Mouse (Mus musculus) gastrocnemius, postnatal 4 days (tissue): ENCODE results near the gene Cd2bp2. TPM values are rescaled to one million over a fixed set of nuclear protein-coding genes. Genes with fewer than 3 reads are reported as not detected.
"Not testable (repeated sequence)": the region's sequence is repeated elsewhere in the genome, so short reads cannot be mapped to it uniquely, and the experiment has no call there.

Source experiments
- DNase-seq, 2 experiments: peaks; one replicate each; pipeline ENCODE4 v3.0.0; 2021 to 2022; ENCODE audit warnings: low spot score in 2 of 2, mixed read lengths in 2 of 2
- total RNA-seq, 2 experiments: library from RNA; stranded (reverse); gene quantifications; 2 replicates each; pipeline ENCODE4 v1.2.3; 2021

Cd2bp2 gene
- total RNA-seq, 2 experiments from 2014 or later: 47.4 to 55.9 TPM

DNA sequence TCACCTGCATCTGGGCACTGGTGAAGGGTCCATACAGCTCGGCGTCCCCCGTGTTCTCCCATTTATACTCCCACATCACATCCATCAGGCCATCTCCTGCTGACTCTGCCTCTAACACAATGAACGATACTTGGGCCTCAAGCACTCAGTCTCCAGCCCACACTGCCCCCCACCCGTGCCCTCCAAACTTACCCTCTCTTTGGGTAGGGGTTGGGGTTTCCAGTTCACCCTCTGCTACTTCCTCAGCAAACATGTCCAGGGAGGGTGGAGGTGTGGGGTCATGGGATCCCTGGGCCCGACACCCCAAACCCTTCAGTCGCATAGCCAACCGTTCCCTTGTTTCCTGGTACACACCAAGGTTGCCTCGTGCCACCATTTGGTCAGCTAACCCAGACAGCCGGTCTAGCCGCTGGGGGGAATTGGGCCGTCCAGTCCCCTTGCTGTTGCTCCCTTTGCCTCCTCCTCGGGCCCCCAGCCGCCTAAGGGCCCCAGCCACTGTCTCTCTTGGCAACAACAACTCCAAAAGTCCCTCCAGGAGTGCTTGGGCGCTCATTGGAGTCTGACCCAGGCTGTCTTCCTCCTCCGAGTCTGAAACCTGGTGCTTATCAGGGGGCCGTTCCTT, 1.7 kb downstream of the Cd2bp2 start:
- DNase-seq: no peak

DNA sequence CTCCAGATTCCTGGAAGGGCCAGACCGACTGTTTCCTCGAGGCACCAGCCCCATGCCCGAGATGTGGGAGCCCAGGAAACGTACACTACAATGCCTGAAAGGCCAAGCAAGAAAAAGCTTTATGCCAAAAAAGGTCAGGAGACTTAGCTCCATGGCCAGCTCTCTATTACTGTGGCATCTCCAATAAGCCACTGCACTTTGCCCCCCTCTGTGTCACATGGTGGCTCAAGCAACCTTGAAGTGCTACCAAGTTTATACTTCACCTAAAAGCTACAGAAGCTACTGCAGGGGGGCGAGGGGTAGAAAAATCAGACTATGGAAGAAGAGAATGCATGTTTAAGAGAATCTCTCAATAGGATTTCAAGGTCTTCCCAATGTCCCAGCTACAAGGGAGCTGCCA, 2.9 kb downstream of the Cd2bp2 start:
- no peak for DNase-seq

DNA sequence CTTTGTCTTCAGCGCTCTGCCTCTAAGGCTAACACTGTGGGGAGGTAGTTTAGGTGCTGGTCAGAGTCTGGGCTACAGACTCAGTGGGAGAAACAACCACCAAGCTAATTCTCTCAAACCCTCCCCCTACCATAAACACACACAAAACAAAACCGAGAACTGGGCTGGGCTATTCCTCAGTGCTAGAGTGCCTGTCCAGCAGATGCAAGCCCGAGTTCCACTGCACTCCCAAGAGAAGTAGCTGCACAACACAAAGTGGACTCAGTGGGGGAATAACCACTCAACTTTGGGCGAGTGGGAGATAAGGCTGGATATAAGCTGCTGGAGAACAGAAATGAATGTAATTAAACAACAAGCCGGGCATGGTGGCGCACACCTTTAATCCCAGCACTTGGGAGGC, 5.2 kb downstream of the Cd2bp2 start:
- no peak for DNase-seq

DNA sequence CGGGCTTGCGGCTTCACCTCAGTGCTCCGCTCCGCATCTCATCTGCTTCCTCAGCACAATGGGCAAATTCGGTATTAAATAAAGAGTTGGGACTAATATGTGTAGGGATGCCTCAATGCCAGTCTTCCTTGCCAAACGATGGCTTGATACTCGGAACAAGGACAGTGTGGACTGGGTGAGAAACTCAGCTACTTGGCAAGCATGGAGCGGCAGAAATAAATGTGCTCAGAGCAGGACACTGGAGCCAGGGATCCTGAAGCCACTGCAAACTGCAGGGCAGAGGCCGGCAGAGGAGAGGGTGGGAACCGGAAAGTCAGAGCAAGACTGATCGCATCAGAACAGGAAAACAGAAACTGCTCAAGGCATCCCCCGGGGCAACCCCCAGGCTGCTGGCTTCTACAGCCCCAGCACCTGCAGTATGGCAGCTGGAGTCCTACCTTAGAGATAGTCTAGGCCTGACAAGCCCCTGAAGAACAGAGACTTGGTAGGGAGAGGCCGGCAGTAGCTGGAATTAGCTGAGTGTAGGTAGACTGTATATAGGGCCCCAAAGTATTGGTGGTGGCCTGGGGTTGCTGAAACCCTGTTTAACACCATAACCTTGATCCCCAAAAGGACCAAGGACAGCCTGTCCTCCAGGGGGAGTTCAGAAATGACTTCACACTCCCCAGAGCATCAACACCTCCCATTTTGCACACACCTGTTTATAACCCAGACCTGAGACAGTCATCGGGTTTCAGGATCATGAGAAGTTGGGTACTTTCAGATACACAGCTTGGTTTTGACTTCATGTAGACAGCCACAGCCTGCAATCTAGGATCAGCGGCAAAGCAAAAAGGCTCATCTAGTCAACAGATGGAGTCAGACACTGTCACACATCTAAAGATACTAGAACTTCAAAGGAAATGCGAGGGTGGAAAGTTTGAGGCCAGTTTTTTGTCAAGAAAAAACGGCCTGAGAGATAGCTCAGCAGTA, 7.3 kb downstream of the Cd2bp2 start:
- no peak for DNase-seq

DNA sequence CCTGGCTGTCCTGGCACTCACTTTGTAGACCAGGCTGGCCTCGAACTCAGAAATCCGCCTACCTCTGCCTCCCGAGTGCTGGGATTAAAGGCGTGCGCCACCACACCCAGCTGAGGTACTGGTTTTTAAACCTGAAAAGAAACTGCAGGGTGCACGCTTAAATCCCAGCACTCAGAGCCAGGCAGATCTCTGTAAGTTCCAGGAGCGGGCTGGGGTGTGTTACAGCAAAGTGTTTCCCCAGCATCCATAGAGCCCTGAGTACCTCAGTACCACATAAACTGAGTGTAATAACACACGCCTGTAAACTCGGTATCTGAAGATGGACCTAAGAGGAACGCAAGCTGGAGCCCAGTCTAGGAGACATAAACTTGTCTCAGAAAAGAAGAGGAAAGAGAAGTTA, 8.5 kb downstream of the Cd2bp2 start:
- DNase-seq: no peak

DNA sequence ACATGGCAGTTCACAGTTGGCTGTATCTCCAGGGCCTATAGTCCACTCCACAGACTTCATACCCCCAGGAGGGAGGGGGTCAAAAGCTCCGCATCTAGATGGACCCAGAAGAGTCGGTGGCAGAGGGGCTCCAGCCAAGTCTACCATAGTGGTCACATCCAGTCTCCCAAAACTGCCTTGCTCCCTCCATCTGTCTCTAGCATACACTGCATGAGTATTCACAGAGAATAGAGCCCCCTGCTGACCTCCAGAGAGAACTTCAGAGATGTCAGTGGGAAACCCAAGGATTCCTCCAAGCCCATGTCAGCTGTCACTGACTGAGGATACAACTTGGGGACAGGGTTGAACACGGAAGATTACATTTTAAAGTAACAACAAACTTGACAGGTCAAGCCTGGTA, 10.2 kb downstream of the Cd2bp2 start:
- DNase-seq: no peak

DNA sequence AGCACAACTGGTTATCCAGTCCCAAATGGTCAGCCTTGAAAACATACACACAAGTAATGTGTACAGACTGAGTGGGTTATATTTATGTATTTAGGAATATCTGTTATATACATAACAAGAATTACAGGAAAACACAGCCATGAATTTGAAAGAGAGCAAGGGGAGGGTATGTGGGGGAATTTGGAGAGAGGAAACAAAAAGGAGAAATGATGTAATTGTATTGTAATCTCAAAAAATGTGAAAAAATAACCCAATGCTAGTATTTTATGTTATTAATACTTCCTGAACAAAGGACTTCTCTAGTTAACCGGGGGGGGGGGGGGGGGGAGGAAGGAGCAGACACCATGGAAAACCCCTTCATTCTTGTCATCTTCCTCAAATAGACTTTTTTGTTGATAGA, 11.1 kb downstream of the Cd2bp2 start:
- DNase-seq: no peak

DNA sequence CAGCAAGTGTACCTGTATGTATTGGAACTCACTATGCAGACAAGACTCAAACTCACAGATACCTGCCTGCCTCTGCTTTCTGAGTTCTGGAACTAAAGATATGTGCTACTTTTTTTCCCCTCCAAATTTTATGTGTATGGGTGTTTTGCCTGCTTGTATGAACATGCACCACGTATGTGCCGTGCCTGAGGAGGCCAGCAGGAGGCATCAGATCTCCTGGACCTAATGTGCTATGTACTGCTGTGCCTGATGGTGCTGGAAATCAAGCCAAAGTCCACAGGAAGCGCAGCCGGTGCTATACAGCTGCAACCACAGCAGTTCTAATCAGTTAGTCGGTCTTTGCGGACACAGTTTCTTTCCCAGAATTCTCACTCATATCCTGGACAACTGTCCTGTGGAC, 12.0 kb downstream of the Cd2bp2 start:
- DNase-seq: no peak

DNA sequence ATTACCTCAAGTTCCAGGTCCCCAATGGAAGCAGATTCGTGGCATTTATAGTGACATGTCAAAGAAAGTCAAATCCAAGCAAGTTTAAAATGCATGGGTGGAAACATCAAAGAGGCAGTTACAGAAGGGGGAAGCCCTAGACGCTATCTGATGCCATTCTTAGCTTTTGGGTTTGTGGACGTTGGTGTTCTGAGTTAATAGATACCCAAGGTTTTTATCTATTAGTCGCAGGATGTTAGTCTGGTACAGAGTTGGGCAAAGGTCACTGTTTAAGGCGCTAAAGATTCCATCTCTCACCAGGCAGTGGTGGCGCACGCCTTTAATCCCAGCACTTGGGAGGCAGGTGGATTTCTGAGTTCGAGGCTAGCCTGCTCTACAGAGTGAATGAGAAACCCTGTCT, 12.5 kb downstream of the Cd2bp2 start:
- DNase-seq: no peak

DNA sequence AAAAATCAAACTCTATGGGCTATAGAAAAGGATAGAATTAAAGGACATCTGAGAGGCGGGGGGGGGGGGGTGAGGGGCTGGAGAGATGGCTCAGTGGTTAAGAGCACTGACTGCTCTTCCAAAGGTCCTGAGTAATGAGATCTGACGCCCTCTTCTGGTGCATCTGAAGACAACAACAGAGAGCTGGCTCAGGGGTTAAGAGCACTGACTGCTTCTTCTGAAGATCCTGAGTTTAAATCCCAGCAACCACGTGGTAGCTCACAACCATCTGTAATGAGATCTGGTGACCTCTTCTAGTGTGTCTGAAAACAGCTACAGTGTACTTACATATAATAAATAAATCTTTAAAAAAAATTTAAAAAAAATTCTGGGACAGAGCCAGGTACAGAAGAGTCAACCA, 14.1 kb downstream of the Cd2bp2 start:
- DNase-seq: not testable (repeated sequence)

DNA sequence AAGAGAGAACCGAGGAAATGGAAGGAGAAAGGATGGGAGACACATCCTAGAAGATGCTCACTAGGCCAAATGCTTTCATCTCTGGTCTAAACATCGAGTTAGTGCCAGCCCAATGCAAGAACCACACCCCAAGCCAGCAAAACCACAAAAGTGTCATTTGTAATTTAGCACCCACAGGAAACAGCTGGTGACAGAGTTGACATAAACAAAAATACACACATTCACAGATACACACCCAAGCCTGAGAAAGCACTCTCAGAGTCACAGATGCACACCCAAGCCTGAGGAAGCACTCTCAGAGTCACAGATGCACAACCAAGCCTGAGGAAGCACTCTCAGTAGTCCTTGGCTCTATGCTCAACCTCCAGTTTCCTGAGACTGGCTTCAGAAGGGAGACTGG, 15.1 kb downstream of the Cd2bp2 start:
- DNase-seq: no peak

DNA sequence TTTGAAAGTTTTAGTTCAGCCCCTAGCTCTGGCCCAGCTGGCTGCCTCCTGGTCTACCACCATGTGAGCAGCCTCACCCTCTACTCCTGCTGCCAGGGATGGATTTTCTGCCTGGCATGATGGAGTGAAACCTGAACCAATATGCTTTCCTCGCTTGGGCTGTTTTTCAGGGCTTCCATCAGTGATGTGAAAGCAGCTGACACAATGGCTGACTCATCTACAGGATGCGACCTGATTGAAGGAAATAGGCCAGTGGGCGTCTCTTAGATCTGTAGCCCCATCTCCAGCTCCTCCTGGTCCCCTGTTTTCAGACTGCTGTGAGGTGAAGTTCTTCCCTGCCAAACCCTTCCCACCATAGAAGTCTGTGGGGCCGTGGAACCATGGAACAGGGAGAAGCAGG, 18.9 kb downstream of the Cd2bp2 start:
- DNase-seq: no peak

DNA sequence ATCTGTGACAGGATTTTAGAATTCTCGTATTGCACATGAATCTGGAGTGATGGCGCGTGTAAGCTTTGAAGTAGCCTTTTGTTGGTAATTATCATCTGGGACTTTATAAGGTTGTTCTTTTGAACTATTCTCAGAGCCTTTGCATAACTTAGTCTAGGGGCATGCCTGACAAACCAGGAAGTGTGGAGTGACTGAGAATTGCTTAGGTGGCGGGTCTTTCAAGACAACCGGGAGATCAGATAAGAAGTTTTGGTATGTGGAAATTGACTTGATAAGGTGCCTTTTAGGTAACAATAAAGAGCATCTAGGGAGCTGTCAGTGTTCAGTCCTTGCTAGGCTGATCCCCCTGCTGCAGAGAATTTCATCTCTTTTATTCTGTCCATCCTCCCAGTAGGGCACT, 29.3 kb downstream of the Cd2bp2 start:
- DNase-seq: no peak

DNA sequence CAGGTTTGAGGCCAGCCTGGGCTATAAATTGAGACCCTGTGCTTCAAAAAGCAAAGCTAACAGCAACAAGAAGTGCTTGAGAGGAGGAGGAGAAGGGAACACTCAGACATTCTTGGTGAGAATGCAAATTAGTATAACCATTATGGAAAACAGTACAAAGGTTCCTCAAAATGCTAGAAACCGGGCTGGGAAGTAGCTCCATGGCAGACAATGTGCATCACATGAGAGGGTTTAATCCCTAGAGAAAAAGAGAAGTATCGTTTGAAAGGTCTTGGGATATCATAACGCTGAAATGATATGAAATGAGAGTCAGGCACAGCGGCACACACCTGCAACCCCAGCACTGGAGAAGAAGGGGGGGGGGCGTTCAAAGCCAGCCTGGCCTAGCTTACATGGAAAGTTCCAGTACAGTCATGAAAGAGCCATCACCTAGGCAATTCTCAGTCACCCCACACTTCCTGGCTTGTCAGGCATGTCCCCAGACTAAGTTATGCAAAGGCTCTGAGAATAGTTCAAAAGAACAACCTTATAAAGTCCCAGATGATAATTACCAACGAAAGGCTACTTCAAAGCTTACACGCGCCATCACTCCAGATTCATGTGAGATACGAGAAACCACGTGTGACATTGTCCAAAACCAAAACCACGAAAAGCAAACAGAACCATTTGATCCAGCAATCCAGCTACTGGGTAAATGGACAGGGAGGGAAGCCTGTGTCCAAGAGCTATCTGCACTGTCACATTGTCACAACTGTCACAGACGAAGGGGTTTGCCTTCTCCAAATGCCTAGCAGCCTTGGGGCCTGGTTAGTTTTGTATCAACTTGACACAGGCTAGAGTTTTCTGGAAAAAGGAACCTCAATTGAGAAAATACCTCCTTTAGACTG, 30.0 kb downstream of the Cd2bp2 start:
- no peak for DNase-seq

DNA sequence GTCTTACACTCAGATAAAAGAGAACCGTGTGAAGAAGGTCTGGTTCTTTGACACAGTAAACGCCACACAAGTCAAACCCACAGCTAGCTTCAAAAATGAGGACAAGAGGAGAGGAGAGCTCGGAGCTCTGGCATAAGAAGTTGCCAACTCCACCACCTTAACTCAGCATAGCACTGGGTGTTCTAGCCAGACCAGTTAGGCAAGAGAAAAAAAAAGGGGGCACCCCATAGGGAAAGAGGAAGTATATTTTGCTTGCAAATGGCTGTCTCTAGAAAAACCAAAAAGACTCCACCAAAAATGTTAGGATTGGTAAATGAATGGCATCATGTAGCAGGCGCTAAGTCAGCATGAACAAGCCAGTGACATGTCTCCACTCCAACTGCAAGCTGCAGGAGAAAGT, 31.8 kb downstream of the Cd2bp2 start:
- DNase-seq: no peak

DNA sequence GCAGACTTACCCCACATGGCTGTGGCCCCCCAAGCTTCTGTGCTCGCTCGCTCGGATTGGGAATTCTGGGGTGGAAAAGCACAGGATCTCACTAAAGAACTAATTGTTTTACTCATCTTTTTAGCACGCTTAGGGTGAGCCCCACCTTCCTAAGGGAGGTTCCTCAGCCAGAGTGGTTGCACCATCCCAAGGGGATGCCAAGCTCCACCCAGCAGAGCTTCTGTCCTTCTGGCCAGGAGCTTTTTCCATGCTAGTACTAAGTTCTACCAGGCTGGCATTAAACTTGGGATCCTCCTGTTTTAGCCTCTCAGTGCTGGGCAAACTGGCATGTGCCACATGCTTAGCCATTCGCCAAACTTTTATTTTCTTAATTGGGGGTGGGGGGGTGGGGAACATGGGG, 33.3 kb downstream of the Cd2bp2 start:
- no peak for DNase-seq

DNA sequence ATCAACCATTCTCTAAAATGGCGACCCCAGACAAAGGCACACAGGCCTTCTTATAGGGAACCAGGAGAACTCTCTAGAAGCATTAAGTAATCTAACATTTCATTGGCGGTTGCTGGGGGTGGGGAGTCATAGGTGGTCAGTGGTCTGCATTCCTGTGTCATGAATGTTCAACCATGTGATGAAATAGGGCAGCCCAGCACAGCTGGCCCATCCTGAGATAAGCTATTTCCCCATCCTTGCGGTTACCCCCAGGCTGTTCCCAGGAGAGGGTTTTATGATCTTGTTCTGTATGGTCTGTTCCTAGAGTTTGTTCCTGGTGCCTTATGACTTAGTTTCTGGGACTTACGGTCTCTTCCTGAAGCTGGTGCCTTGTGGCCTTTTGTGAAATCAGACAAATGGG, 38.3 kb downstream of the Cd2bp2 start:
- no peak for DNase-seq

DNA sequence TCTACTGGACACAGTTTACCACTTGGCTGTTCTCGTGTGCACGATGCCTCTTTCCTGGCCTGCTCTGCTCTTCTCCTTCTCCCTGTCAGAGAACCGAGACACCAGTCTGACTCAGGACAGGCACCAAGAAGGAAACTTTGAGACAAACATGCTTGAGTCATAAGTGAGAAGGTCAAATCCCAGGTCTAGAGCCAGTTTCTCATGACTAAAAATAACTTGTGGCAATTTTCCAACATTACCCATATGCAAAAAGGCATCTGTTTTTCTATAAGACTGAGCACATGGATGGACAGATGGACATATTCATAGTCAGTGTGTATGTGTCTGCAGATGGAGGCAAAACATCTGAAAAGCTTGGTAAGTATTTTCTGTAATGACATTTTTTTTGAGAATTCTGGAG, 42.4 kb downstream of the Cd2bp2 start:
- DNase-seq: no peak

DNA sequence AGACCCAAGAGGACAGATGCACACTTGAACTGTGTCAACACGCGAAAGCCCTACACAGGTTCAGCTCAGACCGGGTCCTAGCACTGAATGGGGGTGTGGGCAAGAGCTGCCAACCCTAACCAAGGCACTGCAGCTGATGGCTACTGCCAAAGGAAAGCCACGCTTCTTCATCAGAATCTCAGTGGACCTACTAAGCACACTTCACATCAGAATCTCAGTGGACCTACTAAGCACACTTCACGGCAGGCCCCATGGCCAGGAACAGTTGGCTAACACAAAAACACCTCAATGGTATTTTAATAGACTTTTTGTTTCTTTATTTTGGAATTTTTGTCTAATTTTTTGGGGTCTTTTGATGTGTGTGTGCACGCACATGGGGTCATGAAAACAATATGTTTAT, 43.4 kb downstream of the Cd2bp2 start:
- no peak for DNase-seq

DNA sequence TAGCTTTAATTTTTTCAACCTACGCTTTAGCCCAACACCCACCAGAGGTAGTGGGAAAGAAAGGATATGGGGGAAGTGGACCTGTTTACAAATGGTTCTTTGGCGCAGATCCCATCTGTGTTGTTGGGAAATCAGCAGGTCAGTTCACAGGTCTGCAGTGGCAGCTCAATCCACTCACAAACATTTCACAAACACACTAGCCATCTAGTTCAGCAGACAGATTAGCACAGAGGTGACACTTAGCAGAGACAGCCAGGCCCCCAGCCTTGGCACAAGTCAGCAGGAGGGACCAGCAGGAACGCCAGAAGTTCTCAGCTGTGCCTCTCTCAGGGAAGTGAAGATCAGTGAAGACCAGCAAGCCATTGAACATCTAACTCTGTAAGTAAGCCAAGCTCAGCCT, 47.9 kb downstream of the Cd2bp2 start:
- DNase-seq: no peak

DNA sequence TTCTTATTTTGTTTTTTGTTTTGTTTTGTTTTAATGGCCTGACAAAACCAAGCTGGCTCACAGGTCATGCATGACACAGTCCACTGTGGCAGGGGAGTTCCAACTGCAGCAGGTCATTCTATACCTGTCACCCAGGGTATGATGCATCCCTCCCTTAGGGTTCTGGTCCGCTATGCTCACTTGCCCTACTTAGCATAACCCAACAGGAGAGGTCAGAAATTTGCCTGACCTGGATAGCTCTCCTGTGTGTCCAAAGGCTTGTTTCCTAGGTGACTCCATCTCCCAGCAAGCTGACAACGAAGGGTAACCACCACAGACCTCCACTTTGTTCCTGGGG, 49.6 kb downstream of the Cd2bp2 start:
- no peak for DNase-seq
